Mouse (Mus musculus) c-Kit-positive CD71-negative TER-119-negative erythroid progenitor cells, embryonic 14.5 days (primary cell): ENCODE data around the gene AI837181.

Experiments
- DNase-seq: peaks from one replicate; pipeline ENCODE4 v3.0.0-alpha.2; 2013; ENCODE audit warnings: low read depth

Gene AI837181

GRCm38 (mm10) chr19:5447515-5448353, 22.8 kb downstream of the AI837181 start, which contains the start of gene Fosl1:
Gene Fosl1, plus strand, starts transcription at chr19:5447547.
- DNase-seq: peak; percentile 49

GRCm38 (mm10) chr19:5448354-5449150, 23.6 kb downstream of the AI837181 start:
- DNase-seq: no peak

- DNase-seq: no peak
Observed at GRCm38 (mm10) chr19:5449673-5450072, 24.7 kb downstream of the AI837181 start.

DNA sequence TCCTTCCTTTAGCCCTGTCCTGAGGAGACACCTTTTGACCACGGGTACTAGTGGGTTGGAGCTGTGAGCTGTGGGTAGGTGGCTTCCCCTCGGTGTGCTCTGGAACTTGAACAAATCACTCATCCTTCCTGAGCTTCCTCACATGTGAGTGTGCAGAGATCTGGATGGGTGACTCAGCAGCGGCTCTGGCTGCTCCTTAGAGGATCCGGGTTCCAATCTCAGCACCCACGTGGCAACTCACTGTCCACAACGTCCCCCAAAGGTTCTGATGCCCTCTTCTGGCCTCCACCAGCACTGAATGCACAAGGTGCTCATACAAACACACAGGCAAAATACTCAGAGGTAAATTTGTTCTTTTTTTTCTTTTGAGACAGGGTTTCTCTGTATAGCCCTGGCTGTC, 26.8 kb downstream of the AI837181 start:
- no peak for DNase-seq

GRCm38 (mm10) chr19:5455037-5455436, 30.1 kb downstream of the AI837181 start:
- DNase-seq: no peak

DNA sequence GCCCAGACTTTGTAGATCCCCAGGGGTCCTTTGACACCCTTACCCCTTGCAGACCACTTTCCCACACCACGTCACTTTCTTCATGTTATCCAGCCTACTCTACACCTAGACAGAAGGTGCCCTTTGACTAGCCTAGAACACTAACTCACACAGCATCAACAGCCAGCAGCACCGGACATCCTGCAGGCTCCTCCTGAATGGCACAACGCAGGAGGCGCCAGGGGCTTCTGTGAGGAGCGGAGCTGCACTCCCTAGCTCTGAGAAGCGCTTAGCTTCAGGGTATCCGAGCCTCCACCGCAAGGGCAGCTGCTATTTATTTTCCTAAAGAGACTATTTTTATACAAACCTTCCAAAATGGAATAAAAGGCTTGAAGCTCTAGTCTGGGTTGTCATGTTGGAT, 30.6 kb downstream of the AI837181 start:
- no peak for DNase-seq

DNA sequence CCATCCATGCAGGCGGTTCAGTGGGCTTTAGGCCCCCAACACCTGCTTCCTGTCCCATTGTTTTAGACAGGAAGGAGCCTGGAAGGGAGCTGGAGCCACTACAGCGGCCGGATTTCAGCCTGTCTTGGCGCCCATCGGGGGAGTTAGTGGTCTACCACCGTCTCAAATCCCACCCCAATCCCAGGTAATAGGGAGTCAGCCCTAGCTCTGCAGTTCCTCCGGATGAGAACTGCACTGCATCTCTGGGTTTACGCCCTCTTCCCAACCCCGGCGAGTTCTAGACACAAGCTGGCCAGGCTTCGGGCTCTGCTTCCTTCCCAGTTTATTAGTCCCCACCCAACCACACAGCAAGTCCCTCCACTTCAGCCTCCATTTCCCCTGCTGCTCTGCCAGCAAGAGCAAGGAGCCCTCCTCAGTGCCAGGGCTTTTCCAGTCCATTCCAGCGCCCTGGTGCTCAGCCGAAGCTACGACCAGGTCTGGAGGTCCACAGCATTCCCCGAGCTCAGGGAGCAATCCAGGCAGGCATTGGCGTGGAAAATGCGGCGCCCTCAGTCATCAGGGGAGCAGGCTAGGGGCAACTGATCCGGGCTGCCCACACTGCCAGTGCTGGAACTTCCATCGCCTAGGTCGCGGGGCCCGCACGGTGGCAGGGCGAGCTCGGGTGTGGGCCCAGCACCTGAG, 31.4 kb downstream of the AI837181 start:
- no peak for DNase-seq

DNA sequence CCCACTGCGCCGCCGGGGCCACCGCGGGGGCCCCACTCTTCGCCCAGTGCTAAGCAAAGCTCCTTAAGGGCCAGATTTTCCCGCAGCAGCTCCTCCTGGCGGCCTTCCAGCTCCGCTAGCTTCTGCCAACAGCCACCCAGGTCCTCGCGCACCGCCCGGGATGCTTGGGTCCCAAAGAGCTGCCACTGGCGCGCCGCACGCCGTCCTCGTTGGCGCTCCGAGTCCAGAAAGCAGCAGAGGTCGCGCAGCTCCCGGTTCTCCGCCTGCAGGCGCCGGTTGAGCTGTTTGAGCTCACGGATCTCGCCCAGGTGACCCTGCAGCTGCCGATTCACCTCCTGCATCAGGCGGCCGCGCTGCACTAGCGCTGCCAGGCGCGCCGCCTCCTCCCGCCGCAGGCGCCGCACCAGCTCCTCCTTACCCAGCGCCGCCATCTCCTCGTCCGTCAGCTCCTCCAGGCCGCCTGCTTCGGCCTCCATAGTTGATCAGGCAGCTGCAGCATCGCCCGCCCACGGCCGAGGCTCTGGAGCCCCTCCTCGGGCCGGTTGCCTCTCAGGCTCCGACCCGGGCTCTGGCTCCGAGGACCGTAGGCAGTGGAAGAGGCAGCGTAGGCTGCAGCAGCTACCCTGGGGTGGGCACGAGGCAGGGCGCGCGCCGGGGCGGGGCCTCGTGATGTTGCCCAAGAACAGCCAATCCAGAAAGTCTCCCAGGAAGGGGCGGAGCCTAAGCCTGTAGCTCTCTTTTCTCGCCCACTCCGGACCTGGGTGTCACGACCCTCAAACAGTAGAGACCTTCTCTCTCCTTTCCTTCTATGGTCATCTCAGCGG, 32.2 kb downstream of the AI837181 start:
- DNase-seq: peak; percentile 88

- DNase-seq: no peak
Observed at GRCm38 (mm10) chr19:5457746-5458442, 33.0 kb downstream of the AI837181 start, which contains the start of gene Ccdc85b. Gene Ccdc85b, minus strand, starts transcription at chr19:5457894.

- DNase-seq: no peak
Observed at GRCm38 (mm10) chr19:5459019-5459418, 34.1 kb downstream of the AI837181 start.

DNA sequence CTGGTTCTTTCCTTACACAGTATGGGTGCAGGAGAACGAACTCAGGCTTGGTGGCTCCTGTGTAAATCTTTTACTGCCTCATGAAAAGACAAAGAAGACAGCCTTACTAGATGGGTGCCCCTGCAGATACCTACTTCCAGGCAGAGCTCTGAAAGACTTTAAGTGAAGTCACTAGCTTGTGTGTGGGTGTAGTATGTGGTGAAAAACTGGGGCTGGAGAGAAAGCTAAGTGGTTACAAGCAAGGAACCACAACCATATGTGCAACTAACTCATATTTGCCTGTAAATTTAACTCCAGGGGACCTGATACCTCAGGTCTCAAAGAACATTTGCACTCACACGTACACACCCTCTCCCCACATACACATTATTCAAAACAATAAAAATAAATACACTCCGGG, 35.0 kb downstream of the AI837181 start:
- no peak for DNase-seq

DNA sequence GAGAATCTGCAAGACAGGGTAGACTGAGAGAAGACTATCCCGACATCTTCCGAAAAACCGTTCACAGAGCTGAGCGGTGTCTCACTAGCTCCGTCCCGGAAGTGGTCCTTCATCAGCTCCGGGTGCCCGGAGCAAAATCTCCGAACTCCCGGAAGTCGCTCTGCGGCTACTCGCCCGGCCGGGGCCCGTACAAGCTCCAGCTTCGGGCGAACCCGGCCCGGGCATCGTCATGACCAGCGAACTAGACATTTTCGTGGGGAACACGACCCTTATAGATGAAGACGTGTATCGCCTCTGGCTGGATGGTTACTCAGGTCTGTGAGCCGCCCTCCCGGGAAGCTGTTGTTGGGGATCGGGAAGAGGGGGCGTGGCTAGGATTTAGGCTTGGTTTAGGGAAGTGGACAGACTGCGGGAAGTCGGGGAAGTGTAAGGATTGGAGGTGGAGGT, 35.5 kb downstream of the AI837181 start, which contains the start of gene Fibp:
Gene Fibp (plus strand): TSS at position 151 of the 447 bp plus-strand sequence.
- peak; percentile 73 for DNase-seq

GRCm38 (mm10) chr19:5461411-5461810, 36.5 kb downstream of the AI837181 start:
- DNase-seq: no peak

- DNase-seq: no peak
Observed at GRCm38 (mm10) chr19:5463212-5463611, 38.3 kb downstream of the AI837181 start.

- no peak for DNase-seq
Observed at GRCm38 (mm10) chr19:5463791-5464562, 39.0 kb downstream of the AI837181 start.

GRCm38 (mm10) chr19:5465037-5465436, 40.1 kb downstream of the AI837181 start:
- DNase-seq: no peak

DNA sequence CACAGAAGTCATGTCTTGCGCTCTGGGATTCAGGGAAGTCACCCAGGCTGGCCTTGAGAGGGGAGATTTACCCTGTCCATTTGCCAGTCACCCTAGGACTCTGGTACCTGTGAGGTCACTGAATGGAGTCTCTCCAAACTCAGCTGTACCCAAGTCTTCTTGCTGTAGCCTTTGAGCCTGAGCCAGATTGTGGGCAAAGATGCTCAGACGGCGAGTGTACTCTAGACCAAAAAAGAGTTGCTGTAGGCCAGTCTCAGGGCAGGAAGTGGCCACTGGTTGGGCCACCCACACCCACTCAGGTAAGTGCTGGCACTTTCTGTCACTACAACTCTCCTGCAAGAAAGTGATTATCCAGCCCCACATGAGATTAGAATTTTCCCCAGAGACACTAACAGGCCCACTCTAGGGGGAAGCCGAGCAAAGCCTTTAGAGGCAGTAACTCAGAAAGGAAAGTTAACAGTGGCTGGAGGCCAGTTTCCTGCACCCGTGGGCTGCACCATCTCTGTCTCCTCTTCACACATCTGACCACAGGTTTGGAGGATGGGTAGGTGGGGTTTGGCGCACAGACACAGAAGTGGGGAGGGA, 42.1 kb downstream of the AI837181 start:
- no peak for DNase-seq

DNA sequence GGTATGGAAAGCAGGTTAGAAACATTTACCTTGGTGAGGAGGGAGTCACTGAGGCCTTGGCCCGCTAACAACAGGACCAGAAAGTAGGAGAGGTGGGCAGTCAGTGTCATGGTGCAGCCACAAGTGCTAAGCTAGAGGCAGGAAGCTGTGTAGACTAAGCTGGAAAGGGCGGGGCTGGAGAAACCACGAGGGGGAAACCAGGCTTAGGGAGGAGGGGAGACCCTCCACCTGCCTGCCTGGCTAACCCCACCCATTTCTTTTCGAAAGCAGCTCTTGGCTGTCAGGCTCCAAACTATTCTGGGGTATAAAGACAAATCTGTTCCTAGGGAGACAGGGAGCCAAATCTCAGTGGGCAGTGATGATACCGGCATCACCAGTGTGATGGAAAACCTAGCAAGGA, 43.4 kb downstream of the AI837181 start, which contains the start of gene Ctsw:
Gene Ctsw (minus strand): TSS at position 134 of the 400 bp plus-strand sequence.
- DNase-seq: no peak

- DNase-seq: no peak
Observed at GRCm38 (mm10) chr19:5471846-5472245, 46.9 kb downstream of the AI837181 start.
